8 mouse cellular contexts compared by ENCODE assay signal in the genomic region with DNA sequence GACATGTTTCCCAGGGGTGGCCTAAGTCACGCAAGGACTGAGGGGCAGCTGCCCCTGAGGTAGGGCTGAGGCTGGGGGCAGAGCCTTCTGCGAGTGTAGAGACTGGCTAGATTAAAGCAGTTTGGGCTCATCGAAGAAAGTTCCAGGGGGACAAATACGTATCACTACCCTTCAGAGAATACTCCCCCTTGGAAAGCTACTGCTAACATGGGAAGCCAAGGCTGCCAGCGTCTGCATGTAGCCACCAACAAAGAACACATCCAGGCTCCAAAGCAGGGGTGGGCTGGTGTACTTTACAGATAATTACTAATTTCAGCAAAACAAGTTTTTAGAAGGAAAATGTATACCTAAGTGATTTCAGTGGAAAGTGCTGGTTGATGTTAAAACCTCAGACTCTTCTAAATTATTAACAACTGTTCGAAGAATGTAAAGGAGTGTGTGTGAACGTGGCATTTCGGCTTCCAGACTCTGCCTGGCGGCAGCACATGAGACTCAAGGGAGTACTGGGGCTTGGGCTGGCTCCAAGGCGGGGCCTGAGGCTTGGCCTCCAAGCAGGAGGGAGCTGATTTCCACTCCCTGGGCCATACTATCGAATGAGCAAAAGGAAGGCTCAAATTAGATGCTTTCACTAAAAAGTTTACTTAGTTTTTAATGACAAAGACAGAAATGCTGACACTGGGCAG. TPM values are rescaled to one million over a fixed set of nuclear protein-coding genes. Genes with fewer than 3 reads are reported as not detected.
DNase-seq lines count a peak whose midpoint lies in the region; ATAC-seq and TF ChIP-seq lines count a peak whose summit lies in the region.
"Had no signal": no experiment of that assay in that cellular context is flagged by ENCODE, and none has a peak within 500 bp of the region (broad histone marks: within the 10 kb centered on the region; RNA-seq: fewer than 3 reads in every experiment).

No protein-coding gene starts in this region.

- H3K27me3 ChIP-seq in midbrain, postnatal 0 days (ENCODE audit: insufficient read depth, low read length): no peaks in the 10 kb centered on the region
- no peaks in the 10 kb centered on the region for H3K27me3 ChIP-seq in midbrain, embryonic 15.5 days (replicated peaks)
- no peaks in the 10 kb centered on the region for H3K27me3 ChIP-seq in hindbrain, postnatal 0 days (ENCODE audit: insufficient read depth, low read length)
- H3K27me3 ChIP-seq: liver, embryonic 15.5 days had no signal

- peak; percentile 29 for DNase-seq in midbrain, postnatal 0 days (ENCODE audit: low spot score)
- peak; percentile 89 for DNase-seq in gastrocnemius, adult 2 months
- DNase-seq in hindbrain, postnatal 0 days (ENCODE audit: low spot score): peak; percentile 15
- DNase-seq in testis, postnatal 10 days (ENCODE audit: low spot score): peak; percentile 81
- no peak for DNase-seq in retina, embryonic 14.5 days (ENCODE audit: low spot score)

- no peak overlapping the region for H3K27ac ChIP-seq in midbrain, postnatal 0 days (ENCODE audit: low read depth, low read length)
- no peak overlapping the region for H3K27ac ChIP-seq in midbrain, embryonic 15.5 days
- H3K27ac ChIP-seq in gastrocnemius, adult 2 months: peak overlapping the region; percentile 80
- no peak overlapping the region for H3K27ac ChIP-seq in hindbrain, postnatal 0 days
- H3K27ac ChIP-seq: liver, embryonic 15.5 days had no signal

- H3K9ac ChIP-seq in midbrain, postnatal 0 days (replicated peaks; ENCODE audit: low read length, poor library complexity, severe bottlenecking): no peak overlapping the region
- no peak overlapping the region for H3K9ac ChIP-seq in midbrain, embryonic 15.5 days
- H3K9ac ChIP-seq in hindbrain, postnatal 0 days (replicated peaks; ENCODE audit: low read length): no peak overlapping the region
- H3K9ac ChIP-seq: liver, embryonic 15.5 days had no signal

- H3K9me3 ChIP-seq in midbrain, postnatal 0 days (ENCODE audit: low read length): no peaks in the 10 kb centered on the region
- no peaks in the 10 kb centered on the region for H3K9me3 ChIP-seq in midbrain, embryonic 15.5 days
- H3K9me3 ChIP-seq in hindbrain, postnatal 0 days (ENCODE audit: low read length): no peaks in the 10 kb centered on the region
- H3K9me3 ChIP-seq: liver, embryonic 15.5 days had no signal

- H3K4me2 ChIP-seq in midbrain, postnatal 0 days (ENCODE audit: low read depth, low read length, poor library complexity, severe bottlenecking): no peak overlapping the region
- H3K4me2 ChIP-seq in midbrain, embryonic 15.5 days: no peak overlapping the region
- no peak overlapping the region for H3K4me2 ChIP-seq in hindbrain, postnatal 0 days (ENCODE audit: low read depth, low read length)
- H3K4me2 ChIP-seq: liver, embryonic 15.5 days had no signal

- no peaks in the 10 kb centered on the region for H3K4me1 ChIP-seq in midbrain, postnatal 0 days (ENCODE audit: insufficient read depth, low read length)
- H3K4me1 ChIP-seq in midbrain, embryonic 15.5 days: no peaks in the 10 kb centered on the region
- no peaks in the 10 kb centered on the region for H3K4me1 ChIP-seq in hindbrain, postnatal 0 days (ENCODE audit: insufficient read depth, low read length)

- H3K36me3 ChIP-seq in midbrain, postnatal 0 days (ENCODE audit: insufficient read depth, low read length): peaks cover 25% of the 10 kb centered on the region
- peaks cover 6% of the 10 kb centered on the region; the same call in 1 of the 2 replicates for H3K36me3 ChIP-seq in midbrain, embryonic 15.5 days (replicated peaks)
- peaks cover 19% of the 10 kb centered on the region for H3K36me3 ChIP-seq in hindbrain, postnatal 0 days (ENCODE audit: insufficient read depth, low read length)

- H3K4me3 ChIP-seq in midbrain, postnatal 0 days (ENCODE audit: low read depth, low read length): no peak overlapping the region
- no peak overlapping the region for H3K4me3 ChIP-seq in midbrain, embryonic 15.5 days
- H3K4me3 ChIP-seq in gastrocnemius, adult 2 months: no peak overlapping the region
- no peak overlapping the region for H3K4me3 ChIP-seq in hindbrain, postnatal 0 days (ENCODE audit: low read length)
- H3K4me3 ChIP-seq: liver, embryonic 15.5 days had no signal

- TF ChIP-seq CTCF in midbrain, postnatal 0 days (IDR thresholded peaks at IDR 0.05): no peak
- TF ChIP-seq CTCF in gastrocnemius, adult 2 months (IDR thresholded peaks at IDR 0.05): no peak
- no peak for TF ChIP-seq CTCF in hindbrain, postnatal 0 days (IDR thresholded peaks at IDR 0.05; ENCODE audit: low read depth)

- intact Hi-C loops in gastrocnemius, adult 2 months (cut with DNase I): no loop called here

- no peak for ATAC-seq in midbrain, postnatal 0 days (ENCODE audit: low FRiP score)
- ATAC-seq in midbrain, embryonic 15.5 days (replicated peaks): no peak
- ATAC-seq in hindbrain, postnatal 0 days: no peak
- no peak for ATAC-seq in CD4-positive, CD25-positive, alpha-beta regulatory T cell, adult 4 months

- 72% methylated on average over 11 of the region's 11 CpGs for WGBS in midbrain, postnatal 0 days
- WGBS in midbrain, embryonic 15.5 days: 82% methylated on average over 11 of the region's 11 CpGs
- 62% methylated on average over 11 of the region's 11 CpGs for WGBS in hindbrain, postnatal 0 days

RNA-seq across cellular contexts. Expression of a gene that starts 26.6 kb away (rescaled TPM):
- total RNA-seq in midbrain, postnatal 0 days (2014; rRNA removed): 0.14 and 0.38 TPM in 2 replicates
- polyA plus RNA-seq in midbrain, postnatal 0 days (2015; fragmentation: Nextera tagmentation; extraction: Ambion mirVana): 0.34 and 0.70 TPM in 2 replicates
- polyA plus RNA-seq in midbrain, embryonic 15.5 days (2015; fragmentation: Nextera tagmentation; extraction: Ambion mirVana): 0.62 and 0.66 TPM in 2 replicates
- 1 to 10 TPM; 1.7 to 2.4 TPM for total RNA-seq in gastrocnemius, adult 2 months (2021)
- total RNA-seq in hindbrain, postnatal 0 days (2014; rRNA removed): 0.14 and 0.16 TPM in 2 replicates
- polyA plus RNA-seq in hindbrain, postnatal 0 days (2015; fragmentation: Nextera tagmentation; extraction: Ambion mirVana): 0.51 and 0.64 TPM in 2 replicates
- 1 to 10 TPM; 5.2 to 8.4 TPM for polyA plus RNA-seq in CD4-positive, CD25-positive, alpha-beta regulatory T cell, adult 4 months (2017; shearing (Covaris generic))

RNA-seq across cellular contexts. Expression of a gene that starts 38.1 kb away (rescaled TPM):
- 2.4 and 2.7 TPM in 2 replicates for total RNA-seq in midbrain, postnatal 0 days (2014; rRNA removed)
- 1.3 and 1.4 TPM in 2 replicates for polyA plus RNA-seq in midbrain, postnatal 0 days (2015; fragmentation: Nextera tagmentation; extraction: Ambion mirVana)
- 1.8 and 1.9 TPM in 2 replicates for polyA plus RNA-seq in midbrain, embryonic 15.5 days (2015; fragmentation: Nextera tagmentation; extraction: Ambion mirVana)
- 10 to 100 TPM in 1 of 2 experiments, 1 to 10 TPM in 1; 8.0 to 15.0 TPM for total RNA-seq in gastrocnemius, adult 2 months (2021)
- total RNA-seq in hindbrain, postnatal 0 days (2014; rRNA removed): 2.6 and 4.6 TPM in 2 replicates
- 2.9 and 3.0 TPM in 2 replicates for polyA plus RNA-seq in hindbrain, postnatal 0 days (2015; fragmentation: Nextera tagmentation; extraction: Ambion mirVana)
- under 1 TPM; 0.05 to 0.14 TPM for polyA plus RNA-seq in CD4-positive, CD25-positive, alpha-beta regulatory T cell, adult 4 months (2017; shearing (Covaris generic))

RNA-seq across cellular contexts. Expression of a gene that starts 45.5 kb away (rescaled TPM):
- 11.9 TPM in 2 replicates for total RNA-seq in midbrain, postnatal 0 days (2014; rRNA removed)
- 10.4 and 10.9 TPM in 2 replicates for polyA plus RNA-seq in midbrain, postnatal 0 days (2015; fragmentation: Nextera tagmentation; extraction: Ambion mirVana)
- 14.0 and 14.4 TPM in 2 replicates for polyA plus RNA-seq in midbrain, embryonic 15.5 days (2015; fragmentation: Nextera tagmentation; extraction: Ambion mirVana)
- total RNA-seq in gastrocnemius, adult 2 months (2021): 1 to 10 TPM; 5.6 to 6.3 TPM
- total RNA-seq in hindbrain, postnatal 0 days (2014; rRNA removed): 9.2 and 11.9 TPM in 2 replicates
- 10.2 and 10.8 TPM in 2 replicates for polyA plus RNA-seq in hindbrain, postnatal 0 days (2015; fragmentation: Nextera tagmentation; extraction: Ambion mirVana)
- 1 to 10 TPM; 3.9 to 7.1 TPM for polyA plus RNA-seq in CD4-positive, CD25-positive, alpha-beta regulatory T cell, adult 4 months (2017; shearing (Covaris generic))
